Mouse (Mus musculus) bone marrow, adult 2 months (tissue): ENCODE measurements around the gene Mecom.

Source experiments
- CTCF ChIP-seq: fragments of 200-500 bp; IDR thresholded peaks from 2 replicates; pipeline ENCODE4 v1.5.1; 2011; ENCODE audit warnings: low read length, control low read depth; ENCODE audit not compliant: control insufficient read depth, insufficient read depth
- POLR2A ChIP-seq: fragments of 200-500 bp; IDR thresholded peaks from 2 replicates; pipeline ENCODE4 v1.6.1; 2011; ENCODE audit warnings: low read depth, mild to moderate bottlenecking, control low read depth, low read length, borderline replicate concordance; ENCODE audit not compliant: control insufficient read depth

GRCm38 (mm10) chr3:30093005-30093404 is 454.8 kb downstream of the Mecom start:
- TF ChIP-seq POLR2A (no peak), CTCF (no peak)
